Mouse (Mus musculus) duodenum, adult 2 months (tissue): ENCODE measurements around the gene Nhp2. TPM values are rescaled to one million over a fixed set of nuclear protein-coding genes. Genes with fewer than 3 reads are reported as not detected.

Source experiments
- polyA plus RNA-seq: library from polyadenylated mRNA; depleted of rRNA; stranded (reverse); fragments of >200 nt; gene quantifications from 2 replicates; pipeline ENCODE4 v1.2.3, GENCODE M21; 2012; ENCODE audit warnings: low replicate concordance; rRNA removed

Nhp2 gene
- 52.1 and 58.5 TPM in 2 replicates for polyA plus RNA-seq

GRCm38 (mm10) chr11:51619409-51620060 lies at the start of gene Nhp2:
Gene Nhp2 (plus strand): TSS chr11:51619735.

GRCm38 (mm10) chr11:51584431-51585248 lies 34.9 kb upstream of the Nhp2 start, which contains the start of gene Phykpl:
Gene Phykpl (plus strand): TSS chr11:51584757.

DNA sequence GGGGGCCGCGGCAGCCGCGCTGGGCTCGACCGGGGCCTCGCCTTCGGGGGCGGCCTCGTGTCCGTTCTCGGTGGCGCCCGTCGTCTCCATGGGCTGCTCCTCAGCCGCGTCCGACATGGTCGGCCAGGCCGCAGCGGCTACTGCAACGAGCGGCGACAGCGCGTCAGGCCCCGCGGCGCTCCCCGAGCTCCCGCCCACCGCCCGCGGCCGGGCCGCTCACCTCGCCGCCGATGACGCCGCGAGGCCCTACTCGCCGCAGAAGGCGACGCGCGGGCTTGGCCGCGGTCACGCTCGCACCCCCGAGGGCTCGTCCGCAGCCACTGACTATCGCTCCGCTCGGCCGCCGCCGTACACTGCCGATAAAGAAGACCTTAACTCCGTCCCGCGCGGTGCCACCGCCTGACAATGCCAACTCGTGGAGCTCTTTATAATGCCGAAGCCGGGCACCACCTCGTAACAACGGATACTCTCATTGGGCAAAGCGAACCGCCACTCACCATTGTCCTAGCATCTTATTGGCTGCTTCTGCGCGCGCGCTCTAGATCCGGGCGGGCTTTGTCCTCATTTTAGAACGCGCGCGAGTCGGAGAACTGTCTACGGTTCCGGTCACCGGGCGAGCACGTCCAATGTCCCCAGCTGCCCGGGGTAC lies 13.0 kb upstream of the Nhp2 start, which contains the start of gene Hnrnpab:
Gene Hnrnpab (minus strand): TSS at position 401 of the 649 bp plus-strand sequence.

GRCm38 (mm10) chr11:51635525-51636322 lies 16.2 kb downstream of the Nhp2 start, which contains the start of gene Rmnd5b:
Gene Rmnd5b (minus strand): TSS chr11:51635896.

DNA sequence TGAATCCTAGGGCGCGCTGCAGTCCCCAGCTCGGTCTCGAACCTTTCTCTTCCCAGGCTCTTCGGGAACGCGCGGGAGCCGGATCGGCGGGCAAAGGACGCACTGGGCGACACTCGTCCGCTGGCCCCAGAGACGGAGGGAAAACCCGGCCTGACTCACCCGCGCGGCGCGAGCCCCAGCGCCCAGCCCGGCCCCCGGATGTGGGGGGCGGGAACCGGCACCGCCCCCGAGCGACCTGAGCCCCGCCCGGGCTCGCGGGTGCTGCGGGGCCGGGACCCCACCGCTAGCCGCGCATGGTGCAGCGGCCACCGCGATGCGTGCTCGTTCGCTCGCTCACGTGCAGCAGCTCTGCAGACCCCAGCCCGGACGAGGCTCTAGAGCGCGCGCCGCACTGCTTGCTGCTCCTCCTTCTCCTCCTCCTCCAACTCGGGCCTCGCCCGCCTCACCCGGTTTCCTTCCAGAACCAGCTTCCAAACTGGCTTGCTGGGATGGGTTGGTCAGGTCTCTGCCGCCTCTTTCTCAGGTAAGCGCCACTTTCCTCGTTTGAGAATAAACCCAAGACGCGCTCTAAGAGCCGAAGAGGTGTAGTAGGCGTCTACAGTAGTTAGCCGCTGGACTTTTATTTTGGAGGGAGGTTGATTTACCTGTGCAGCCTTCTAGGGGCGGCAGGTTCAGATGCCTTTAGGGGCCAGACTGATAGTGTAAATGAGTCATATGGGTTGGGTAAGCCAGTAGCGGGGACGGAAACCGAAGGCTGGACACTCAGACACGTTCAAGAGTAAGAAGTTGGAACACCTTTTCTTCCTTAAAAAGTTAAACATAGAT lies 31.4 kb downstream of the Nhp2 start, which contains the start of the genes N4bp3 and D930048N14Rik:
Gene N4bp3 (minus strand): TSS at position 152 of the 825 bp plus-strand sequence.
Gene D930048N14Rik (plus strand): TSS at position 264 of the 825 bp plus-strand sequence.

Other genes starting within 250 kb of the Nhp2 start
- 14.5 and 15.1 TPM in 2 replicates for gene Phykpl, start 35.0 kb upstream of the Nhp2 start, polyA plus RNA-seq
- 168 and 431 TPM in 2 replicates for gene Hnrnpab, start 12.9 kb upstream of the Nhp2 start, polyA plus RNA-seq
- gene Rmnd5b, start 16.2 kb downstream of the Nhp2 start, polyA plus RNA-seq: 39.5 and 58.5 TPM in 2 replicates
- gene N4bp3, start 31.1 kb downstream of the Nhp2 start, polyA plus RNA-seq: 5.3 and 6.5 TPM in 2 replicates
- 3.4 and 5.4 TPM in 2 replicates for gene D930048N14Rik, start 31.2 kb downstream of the Nhp2 start, polyA plus RNA-seq
- 1.7 and 3.0 TPM in 2 replicates for gene 0610009B22Rik, start 69.1 kb downstream of the Nhp2 start, polyA plus RNA-seq
- gene Sec24a, start 143.9 kb downstream of the Nhp2 start, polyA plus RNA-seq: 26.1 and 34.4 TPM in 2 replicates
- 12.2 and 17.2 TPM in 2 replicates for gene Sar1b, start 144.0 kb downstream of the Nhp2 start, polyA plus RNA-seq
- gene Jade2, start 237.9 kb downstream of the Nhp2 start, polyA plus RNA-seq: 4.6 and 5.0 TPM in 2 replicates